Mouse (Mus musculus): ENCODE data around the gene Plpp7. TPM values are rescaled to one million over a fixed set of nuclear protein-coding genes. Genes with fewer than 3 reads are reported as not detected.
A peak's percentile ranks its signal among the peaks of the same experiment; 100 is the strongest.

The Plpp7 gene
- total RNA-seq (2021) = 10 to 100 TPM; 17.7 to 19.0 TPM
- long read RNA-seq, transcript Plpp7-201 (2 exons, 1,947 nt) = major isoform, 25 of 27 reads
- long read RNA-seq, partial matches to known transcripts = 0 of 27 reads
- long read RNA-seq, other reads (novel, unspliced or antisense) = 1 of 27 reads

DNA sequence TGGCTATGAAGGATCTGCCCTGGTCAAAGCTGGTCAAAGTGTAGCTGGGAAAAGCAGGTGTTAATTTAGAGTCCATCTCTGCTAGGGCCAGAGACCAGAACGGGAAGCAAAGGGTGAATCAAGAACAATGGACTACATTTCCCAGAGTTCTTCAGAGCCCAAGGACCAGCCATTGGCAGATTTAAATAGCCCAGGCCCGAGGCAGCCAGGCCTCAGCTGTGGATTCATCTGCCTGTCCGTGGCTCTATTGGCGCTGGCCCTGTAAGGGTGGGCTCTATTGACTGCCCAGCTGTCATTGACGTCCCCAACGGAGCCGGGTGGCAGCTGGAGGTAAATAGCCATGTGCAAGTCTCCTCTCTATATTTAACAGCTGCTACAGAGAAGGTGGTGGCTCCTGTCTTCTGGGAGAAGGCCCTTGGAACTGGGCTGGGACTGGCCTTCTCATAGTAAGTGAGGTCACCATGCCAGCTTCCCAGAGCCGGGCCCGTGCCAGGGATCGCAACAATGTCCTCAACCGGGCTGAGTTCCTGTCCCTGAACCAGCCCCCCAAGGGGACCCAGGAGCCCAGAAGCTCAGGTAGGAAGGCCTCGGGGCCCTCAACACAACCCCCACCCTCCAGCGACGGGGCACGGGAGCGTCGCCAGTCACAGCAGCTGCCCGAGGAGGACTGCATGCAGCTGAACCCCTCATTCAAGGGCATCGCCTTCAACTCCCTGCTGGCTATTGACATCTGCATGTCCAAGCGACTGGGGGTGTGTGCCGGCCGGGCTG is at the start of gene Plpp7:
Plpp7 (plus strand) TSS at position 178 of the 771 bp plus-strand sequence.
- DNase-seq (ENCODE audit: low spot score in 2 of 2) = peak; percentile 76 to 83

DNA sequence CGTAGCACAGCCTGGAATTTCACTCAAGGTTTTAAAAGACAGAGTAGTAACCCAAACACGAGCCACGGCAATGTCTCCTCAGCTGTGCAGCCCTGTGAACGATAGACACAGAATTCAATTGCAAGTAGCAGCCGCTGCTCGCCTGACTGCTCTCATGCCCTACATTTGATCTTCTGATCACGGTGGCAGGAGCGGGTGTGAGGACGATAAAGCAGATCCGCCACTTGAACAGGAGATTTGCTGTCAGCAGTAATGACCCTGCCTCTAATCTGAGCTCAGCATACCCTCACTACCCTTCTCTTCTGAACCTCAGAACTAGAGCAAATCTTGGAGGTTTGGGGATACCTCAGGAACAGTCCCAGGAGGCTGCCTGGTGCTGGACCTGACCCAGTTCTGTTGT is 49.3 kb upstream of the Plpp7 start:
- DNase-seq (ENCODE audit: low spot score in 2 of 2) = no peak

DNA sequence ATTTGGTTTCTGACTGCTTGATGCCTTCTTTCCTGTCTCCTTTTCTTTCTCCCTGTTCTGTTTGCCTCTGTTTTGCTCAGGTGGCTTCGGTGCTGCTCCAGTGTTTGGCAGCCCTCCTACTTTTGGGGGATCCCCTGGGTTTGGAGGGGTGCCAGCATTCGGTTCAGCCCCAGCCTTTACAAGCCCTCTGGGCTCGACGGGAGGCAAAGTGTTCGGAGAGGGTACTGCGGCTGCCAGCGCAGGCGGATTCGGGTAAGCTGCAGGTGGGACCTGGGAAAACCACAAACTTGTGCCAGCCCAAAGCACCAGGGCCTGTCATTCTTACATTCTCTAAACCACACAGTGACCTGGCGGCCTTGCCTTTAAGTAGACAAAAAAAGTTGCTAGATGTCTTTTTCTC is 48.0 kb upstream of the Plpp7 start:
- no peak for DNase-seq (ENCODE audit: low spot score in 2 of 2)

DNA sequence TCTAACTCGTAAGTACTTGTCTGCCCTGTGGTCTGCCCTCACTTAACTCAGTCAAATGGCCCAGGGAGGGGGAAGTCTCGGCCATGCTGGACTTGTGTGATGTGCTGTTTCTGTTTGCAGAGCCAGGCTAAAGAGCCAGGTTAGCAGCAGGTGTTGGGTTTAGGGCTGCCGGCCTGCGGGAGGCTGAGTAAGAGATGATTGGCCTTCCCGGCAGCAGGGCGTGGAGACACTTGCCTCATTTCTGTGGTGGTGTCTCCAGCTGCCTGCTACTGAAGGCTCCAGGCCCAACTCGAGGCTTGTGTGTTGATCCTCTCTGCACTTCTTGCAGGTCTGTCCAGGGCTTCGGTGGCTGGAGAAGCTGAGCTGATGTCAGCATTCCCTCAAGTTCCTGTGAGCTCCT is 43.5 kb upstream of the Plpp7 start:
- DNase-seq (ENCODE audit: low spot score in 2 of 2) = no peak

DNA sequence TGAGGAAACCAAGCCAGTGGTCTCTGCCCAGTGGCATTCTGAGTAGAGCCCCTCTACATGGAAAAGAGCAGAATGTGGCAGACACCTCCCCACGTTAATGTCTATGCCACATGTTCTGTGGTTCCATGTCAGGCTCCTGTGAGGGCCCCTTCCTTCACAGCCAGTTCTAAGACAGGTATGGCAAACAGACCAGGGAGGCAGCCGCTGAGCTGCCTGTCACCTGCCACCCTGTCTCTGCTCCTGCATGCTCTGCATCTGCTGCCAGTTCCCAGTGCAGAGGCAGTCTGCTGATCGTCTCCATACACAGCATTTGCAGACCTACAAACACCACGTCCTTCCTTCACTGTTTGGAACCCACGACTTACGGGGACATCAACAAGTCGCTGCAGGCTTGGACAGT is 42.9 kb upstream of the Plpp7 start:
- no peak for DNase-seq (ENCODE audit: low spot score in 2 of 2)

DNA sequence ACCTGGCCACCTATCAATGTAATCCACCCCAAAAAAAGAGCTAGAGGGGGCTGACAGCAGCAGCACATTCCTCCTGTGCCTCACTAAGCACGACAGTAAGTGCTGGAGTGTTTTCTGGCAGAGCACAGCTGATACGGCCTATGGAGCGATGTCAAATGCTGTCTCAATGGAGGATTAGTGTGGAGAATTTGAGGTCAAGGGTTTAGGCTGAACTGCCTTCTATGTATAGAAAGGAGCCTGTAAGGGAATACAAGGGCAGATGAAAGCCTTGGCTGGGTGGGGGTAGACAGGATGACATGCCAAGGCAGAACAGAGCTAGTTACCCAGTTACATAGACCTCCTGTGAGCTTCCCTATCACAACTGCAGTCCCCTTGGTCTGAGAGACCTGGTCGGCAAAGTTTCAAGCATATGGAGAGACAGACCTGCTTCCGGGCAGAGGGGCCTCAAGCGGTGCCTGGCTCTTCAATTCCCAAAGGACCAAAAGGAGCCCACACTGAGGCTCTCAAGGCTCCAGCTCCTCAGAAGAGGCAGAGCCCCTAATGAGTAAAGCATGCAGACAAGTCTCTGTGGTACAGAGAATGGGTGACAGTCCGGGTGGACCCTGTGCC is 39.9 kb upstream of the Plpp7 start:
- DNase-seq (ENCODE audit: low spot score in 2 of 2) = no peak

DNA sequence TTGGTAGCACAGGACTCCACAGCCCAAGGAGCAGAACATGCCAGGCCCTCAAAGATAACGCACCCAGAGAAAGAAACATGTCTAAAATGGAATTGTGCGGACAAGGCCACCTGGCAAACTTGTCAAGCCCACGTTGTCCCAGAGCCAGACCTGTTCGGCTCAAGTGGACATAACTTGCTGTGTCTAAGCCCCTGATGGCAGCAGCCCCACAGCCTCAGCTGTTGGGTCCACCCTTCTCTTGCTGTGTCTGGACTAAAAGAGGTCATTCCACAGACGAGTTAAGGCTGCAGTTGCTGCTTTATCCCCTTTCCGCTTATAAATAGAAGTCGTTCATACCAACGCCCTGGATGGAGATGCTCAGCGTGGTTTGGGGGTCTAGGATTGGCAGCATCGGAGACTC is 38.8 kb upstream of the Plpp7 start:
- DNase-seq (ENCODE audit: low spot score in 2 of 2) = no peak

DNA sequence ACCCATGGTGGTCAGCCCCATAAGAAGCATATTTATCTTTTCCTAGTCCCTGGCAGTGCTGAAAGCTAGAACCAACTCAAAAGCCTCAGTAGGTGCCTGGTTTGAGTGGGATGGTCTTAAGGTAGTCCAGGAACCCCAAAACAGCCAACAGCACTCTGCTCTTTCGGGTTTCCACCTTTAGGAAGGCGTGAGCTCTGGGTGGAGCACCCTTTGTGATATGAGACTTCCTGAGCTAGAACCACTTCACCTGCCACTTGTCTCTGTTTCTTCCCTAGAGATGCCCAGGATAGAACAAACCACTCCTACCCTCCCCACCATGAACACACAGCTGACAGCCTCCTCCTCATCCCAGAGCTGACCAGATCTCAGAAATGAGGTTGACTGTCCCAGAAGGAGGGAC is 38.0 kb upstream of the Plpp7 start:
- no peak for DNase-seq (ENCODE audit: low spot score in 2 of 2)

DNA sequence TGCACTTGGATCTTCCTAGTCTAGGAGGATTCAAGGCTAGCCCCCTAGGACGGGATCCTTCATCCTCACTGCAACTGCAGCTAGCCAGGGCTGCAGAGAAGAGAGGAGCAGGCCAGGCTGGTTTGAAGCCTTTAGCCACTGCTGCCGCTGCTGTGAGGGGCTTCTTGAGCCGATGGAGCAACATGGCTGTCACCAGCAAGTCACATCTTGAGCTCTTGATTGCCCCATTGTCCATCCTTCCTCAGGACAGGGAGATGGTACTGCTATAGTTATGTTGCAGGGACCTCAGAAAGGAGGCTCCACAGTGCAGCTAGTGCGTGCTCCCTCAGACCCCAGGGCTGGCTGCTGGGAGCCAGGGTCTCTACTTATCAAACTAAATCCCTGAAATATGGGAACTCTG is 37.5 kb upstream of the Plpp7 start:
- DNase-seq (ENCODE audit: low spot score in 2 of 2) = no peak

DNA sequence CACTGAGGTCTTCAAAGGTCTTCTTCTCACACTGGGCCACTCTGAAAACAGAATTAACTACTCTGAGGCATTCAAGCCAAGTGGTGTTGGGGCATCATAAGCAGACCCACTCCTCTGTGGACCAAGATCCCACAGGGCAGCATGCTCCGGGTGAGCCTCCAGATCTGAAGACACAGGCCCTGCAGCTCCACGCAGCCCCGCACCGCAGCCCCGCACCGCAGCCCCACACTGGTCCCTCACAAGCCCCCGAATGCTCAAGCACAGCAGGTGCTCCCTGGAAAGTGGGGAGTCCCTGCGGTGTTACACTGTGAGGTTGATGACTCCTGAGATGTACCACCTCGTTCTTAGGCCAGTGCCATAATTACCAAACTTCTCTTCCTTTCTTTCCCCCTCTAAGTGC is 37.1 kb upstream of the Plpp7 start:
- no peak for DNase-seq (ENCODE audit: low spot score in 2 of 2)

DNA sequence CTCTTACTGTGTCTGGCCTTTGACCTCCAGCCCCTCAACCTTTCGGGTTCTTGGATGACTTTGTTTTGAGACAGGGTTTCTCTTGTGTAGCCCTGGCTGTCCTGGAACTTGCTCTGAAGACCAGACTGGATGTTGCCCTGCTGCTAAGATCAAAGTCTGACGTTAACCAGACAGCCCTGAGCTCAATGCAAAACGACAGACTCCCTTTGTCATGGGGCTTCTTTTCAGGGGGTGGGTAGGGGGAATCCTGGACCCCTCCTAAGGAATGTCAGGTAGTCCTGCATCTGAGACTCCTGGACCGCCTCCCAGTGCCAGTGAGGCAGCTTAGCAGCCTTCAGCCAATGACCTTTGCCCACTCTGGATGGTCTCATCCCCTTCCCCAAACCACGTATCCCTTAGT is 36.6 kb upstream of the Plpp7 start:
- no peak for DNase-seq (ENCODE audit: low spot score in 2 of 2)

DNA sequence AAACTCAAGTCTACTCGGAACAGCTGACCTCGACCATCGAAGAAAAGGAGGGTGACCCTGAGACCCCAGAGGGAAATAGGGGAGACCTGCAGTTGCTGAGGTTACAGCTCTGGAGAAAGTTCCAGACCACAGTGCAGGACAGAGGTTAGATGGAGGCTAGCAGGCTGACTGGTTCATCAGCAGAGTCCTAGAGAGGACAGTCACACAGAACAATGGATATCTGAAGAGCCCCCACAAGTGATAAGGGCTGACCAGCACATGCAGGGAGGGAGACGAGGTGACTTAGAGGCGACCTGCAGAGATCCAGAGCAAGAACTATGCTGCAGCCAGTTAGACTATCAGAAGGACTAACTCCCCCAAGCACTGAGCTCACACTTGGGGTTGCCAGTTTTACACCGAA is 35.7 kb upstream of the Plpp7 start:
- DNase-seq (ENCODE audit: low spot score in 2 of 2) = no peak

DNA sequence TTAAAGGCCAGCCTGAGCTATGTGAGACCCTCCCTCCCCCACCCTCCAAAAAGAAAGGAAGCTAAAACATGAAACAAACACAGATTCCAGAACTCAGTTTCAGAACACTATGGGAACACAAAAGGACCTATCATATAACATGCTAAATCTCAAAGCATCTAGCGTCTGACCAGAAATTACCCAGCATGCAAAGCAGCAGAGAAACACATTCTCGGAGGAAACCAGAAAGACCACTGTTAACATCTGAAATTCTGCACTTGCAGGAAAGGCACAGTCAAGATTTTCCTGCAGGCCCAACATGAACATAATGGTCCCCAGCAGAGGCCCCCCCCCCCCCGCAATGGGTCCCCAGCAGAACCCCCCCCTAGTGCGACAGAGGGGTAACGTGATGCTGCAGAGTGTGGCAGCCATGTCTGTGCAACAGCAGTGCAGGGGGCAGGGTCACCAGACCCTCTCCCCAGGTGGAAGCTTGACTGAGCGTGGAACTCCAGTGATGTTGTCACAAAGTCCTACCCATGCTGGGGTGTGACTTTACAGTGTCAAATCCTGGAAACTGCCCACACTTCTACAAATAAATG is 35.0 kb upstream of the Plpp7 start:
- no peak for DNase-seq (ENCODE audit: low spot score in 2 of 2)

DNA sequence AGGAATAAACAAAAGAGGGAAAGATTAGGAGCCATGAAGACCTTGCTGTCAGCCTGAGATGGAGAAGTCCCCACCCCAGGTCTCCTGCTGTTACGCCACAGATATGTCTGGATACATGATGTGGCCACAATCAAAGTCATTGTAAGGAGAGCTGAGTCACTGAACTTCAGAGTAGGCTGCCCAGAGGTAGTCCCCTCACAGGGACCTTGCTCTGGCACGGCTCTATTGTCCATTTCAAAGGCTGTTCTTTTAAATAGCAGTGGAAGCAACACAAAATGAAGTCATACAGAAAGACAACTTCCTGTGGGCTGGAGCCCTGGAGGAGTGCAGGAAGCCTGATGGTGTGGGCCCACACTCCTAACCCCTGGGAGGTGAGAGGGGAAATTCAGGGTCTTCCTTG is 34.1 kb upstream of the Plpp7 start:
- DNase-seq (ENCODE audit: low spot score in 2 of 2) = no peak

DNA sequence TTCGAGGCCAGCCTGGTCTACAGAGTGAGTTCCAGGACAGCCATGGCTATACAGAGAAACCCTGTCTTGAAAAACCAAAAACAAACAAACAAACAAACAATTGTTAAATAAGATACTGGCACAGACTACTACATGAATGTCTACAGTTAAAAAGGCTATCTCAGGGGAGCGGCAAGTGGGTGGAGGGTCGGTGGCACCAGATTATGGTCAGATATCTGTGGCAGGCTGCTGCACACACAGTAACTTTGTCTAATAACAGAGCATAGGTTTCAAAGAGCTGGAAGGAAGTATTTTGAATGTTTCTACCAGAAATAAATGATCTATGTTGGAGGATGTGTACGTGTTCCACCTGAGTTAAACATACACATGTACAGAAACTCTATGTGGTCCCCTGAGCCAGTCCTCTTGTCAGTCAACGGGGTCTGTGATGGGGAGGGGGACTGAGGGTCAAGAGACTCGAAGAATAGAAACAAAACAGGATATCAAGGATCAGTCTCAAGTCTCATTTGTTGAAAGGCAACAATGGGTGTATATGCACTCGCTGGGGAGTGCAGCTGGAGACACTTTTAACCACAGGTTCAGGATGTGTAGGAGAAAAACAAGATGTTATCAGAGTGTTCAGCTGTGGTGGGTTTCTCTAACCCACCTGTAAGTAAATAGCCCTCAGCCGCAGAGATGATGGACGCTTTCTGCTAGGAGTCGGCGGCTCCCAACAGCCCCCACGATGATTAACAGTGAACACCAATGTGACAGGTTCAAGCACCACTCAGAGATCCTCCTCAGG is 33.4 kb upstream of the Plpp7 start:
- no peak for DNase-seq (ENCODE audit: low spot score in 2 of 2)

DNA sequence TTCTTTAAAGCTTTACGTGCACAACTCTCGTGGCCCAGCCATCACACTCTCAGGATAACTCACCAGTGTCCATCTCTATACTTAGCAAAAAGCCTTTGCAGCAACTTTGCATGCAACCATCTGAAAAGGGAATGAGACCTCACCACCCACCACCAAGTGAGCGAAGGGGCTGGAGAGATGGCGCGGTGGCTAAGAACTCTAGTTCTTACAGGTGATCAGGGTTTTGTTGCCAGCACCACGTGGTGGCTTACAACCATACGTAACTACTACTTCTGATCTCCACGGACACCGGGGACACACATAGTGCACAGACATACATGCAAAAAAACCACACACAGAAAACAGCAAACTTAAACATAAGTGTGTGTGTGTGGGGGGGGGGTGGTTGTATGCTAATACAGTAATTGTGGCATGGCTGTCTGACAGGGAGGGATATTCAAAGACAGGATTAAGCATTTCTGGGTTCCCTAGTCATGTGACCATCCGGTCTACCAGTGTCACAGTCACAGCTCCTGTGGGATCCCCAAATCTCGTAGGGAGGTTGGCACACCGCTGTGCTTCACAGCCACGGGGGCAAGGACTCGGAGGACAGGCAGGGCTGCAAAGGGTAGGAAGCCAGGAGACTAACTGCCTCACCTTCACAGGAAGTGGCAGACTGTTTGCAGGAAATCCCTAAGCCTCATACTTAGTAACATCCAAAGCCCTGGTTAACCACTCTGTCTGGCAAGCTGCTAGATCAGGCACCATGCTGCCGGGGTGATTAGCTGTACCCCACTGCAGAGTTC is 32.5 kb upstream of the Plpp7 start:
- no peak for DNase-seq (ENCODE audit: low spot score in 2 of 2)

DNA sequence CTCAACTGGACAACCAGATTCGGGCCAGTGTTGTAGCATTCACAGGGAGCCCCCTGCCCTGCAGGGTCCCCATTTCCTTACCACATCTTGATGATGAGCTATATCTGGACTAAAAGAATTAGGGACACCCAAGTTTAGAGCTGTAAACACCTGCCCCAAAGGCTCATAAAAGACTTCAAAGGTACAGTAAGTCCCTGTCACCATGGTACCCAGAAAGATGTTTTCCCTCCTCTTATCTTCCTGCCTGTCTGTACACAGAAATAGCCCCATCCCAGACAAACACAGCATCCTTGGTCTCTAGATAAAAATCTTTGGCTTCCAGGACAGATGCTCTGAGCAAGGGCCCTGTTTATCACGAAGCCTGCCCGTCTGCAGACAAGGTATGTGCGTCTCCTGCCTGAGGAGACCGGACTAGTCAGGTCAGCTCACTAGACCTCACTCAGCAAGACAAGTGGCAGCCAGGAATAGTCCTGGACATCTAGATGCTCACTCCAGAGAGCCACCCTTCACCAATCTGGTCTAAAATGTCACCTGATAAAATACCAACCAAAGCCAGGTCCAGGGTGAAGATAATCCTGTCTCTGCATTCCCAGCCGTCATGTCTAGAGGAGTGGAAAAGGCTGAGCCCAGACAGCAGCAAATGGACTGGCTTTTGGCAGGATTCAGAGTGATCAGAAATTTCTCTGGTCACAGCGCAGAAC is 31.7 kb upstream of the Plpp7 start:
- DNase-seq (ENCODE audit: low spot score in 2 of 2) = no peak

DNA sequence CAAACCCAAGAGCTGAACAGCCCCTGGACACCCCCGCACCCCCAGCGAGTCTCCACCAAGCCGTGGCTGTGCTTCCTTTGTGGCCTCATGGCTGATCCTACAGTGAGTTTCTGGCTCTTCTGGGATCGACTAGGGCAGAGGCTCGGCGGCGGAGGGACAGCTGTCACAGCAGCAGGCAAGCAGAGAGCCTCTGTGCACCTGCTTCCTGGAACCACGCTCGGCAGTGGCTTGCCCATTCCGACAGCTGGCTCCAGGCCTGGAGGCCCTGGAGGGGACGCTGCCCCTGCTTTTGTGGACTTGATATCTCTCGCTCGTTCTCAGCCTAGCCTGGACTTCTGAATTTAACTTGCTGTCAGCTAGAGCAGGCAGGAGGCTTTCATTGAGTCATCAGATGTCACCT is 30.4 kb upstream of the Plpp7 start:
- DNase-seq (ENCODE audit: low spot score in 2 of 2) = no peak

DNA sequence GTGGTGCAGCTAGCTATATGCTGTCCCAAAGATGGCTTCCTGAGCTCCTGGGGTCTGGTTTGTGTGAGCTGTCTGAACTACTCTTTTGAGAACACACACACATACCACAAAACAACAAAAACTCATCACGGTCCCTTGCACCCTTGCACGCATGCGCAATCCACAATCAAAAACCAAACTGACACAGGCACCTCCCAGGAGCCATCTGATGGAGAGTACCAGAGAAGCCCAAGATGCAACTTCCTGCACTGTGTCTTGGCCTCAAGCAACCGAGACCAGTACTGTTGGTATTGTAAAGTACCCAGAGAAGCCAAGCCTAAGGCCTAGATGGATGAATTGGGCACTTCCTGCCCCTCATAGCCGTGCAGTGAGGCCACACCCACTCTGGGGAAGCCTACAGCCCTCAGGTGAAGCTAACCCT is 29.9 kb upstream of the Plpp7 start:
- no peak for DNase-seq (ENCODE audit: low spot score in 2 of 2)

DNA sequence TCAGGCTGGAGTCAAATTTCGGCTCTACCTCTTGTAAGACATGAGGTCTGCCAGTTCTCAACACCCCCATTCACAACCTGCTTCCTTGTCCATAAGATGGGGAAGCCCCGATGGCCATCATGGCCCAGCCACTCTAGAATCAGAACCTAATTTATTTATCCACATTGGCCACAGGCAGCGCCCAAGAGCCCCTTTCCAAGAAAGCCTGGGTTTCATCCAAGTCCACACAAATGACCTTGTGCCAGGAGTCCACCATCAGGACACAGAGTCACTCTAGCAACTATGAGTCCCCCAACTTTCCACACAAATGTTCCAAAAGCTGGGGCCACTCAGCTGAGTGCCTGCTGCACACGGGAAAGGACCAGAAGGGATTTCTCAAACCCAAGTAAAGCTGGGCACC is 29.3 kb upstream of the Plpp7 start:
- no peak for DNase-seq (ENCODE audit: low spot score in 2 of 2)

Measured in layer of hippocampus, postnatal 10 days (tissue).